Mouse (Mus musculus): ENCODE measurements around the gene Ebp.

- TF ChIP-seq CTCF (IDR thresholded peaks at IDR 0.05; ENCODE audit: low read depth), result no peak
- TF ChIP-seq EP300 (IDR thresholded peaks at IDR 0.05; ENCODE audit: low read depth), result no peak
Measured at GRCm38 (mm10) chrX:8209720-8210119, 16.4 kb upstream of the Ebp start.
